Mouse (Mus musculus) adrenal gland (tissue): Measurements from ENCODE around the gene Esp36.
"Not testable (repeated sequence)": the region's sequence is repeated elsewhere in the genome, so short reads cannot be mapped to it uniquely, and the experiment has no call there.

Source experiments
- intact Hi-C: fragments of 180-260 bp; cut with DNase I; formaldehyde crosslinking; loops from one replicate; pipeline ENCODE4 v1.15.1; 2025
- long read RNA-seq, 2 experiments: library from polyadenylated mRNA; unstranded; transcript quantifications; one replicate each; pipeline ENCODE4 v2.0.0; 2020; ENCODE audit warnings: borderline replicate concordance in 1 of 2; ENCODE audit not compliant: insufficient replicate concordance in 1 of 2

The Esp36 gene
- long read RNA-seq, experiment 1 = 0 reads
- long read RNA-seq, experiment 2 = 0 reads

- intact Hi-C loops = no loop called here
Measured at GRCm38 (mm10) chr17:38420085-38420484, at the start of gene Esp36. Gene Esp36, minus strand, starts transcription at chr17:38420185.

- intact Hi-C loops = not testable (repeated sequence)
Measured at GRCm38 (mm10) chr17:38456206-38456605, 36.2 kb upstream of the Esp36 start.

- intact Hi-C loops = no loop called here
Measured at GRCm38 (mm10) chr17:38450688-38451087, 30.7 kb upstream of the Esp36 start.

- intact Hi-C loops = no loop called here
Measured at GRCm38 (mm10) chr17:38406135-38406534, 13.8 kb downstream of the Esp36 start.

- intact Hi-C loops = no loop called here
Measured at GRCm38 (mm10) chr17:38391821-38392220, 28.2 kb downstream of the Esp36 start.
